Mouse (Mus musculus): ENCODE measurements around the gene Auts2. TPM values are rescaled to one million over a fixed set of nuclear protein-coding genes. Genes with fewer than 3 reads are reported as not detected.

Gene Auts2
- total RNA-seq, 2 experiments from 2014 or later, result 3.3 TPM; not detected in 1

DNA sequence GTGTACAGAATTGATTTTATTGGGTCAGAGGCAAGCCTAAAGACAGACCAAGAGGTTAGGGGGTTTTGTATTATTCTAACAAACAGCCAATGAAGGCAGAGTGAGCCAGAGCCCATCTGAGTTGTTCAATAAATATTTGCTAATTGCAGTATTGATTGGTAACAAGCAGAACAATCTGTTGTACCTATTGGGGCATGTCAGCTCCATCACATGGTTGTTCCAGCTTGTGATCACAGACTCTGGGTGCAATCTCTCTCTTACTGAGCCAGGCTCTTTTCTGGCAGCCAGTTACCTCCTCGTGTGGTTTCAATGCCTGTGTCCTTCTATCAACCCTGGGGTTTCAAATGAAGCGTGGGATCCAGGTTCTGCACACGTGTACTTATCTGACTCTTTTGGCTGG lies 201.8 kb downstream of the Auts2 start:
- no peak for ATAC-seq (replicated peaks; ENCODE audit: low FRiP score, low TSS enrichment, poor library complexity, severe bottlenecking)

DNA sequence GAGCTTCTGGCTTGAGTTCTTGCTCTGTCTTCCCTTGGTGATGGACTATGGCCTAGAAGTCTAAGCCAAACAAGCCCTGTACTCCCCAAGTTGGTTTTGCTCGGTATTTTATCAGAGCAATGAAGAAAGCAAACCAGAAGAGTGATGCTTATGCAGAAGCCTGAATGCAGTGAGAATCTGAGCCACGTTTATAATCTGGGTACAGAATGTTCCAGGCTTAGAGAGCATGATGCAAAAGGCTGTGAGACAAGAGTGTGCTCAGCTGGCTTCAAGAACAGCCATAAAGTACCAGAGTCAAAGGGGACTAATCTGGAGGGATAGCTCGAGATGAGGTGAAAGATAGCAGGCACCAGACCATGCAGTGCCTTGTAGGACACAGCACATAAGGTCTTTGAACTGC lies 205.5 kb downstream of the Auts2 start:
- ATAC-seq (replicated peaks; ENCODE audit: low FRiP score, low TSS enrichment, poor library complexity, severe bottlenecking), result no peak

DNA sequence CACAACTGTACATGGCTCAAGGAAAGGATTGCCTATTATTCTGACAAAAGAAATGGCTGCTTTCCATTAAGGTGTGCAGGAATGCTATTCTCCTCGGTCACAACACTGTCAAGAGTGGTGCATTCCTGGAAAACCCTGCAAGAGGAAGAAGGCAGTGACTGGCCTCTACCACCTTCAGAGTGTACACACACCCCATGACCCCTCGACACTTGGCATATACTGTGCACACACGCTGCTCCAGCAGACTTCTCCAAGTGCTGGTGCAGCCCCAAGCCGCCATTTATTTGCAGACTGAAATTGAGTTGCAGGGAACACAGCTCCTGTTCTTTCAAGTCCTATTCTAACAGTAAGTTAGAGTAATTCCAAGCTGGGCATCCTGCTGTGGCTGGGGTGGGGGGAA lies 207.4 kb downstream of the Auts2 start:
- ATAC-seq (replicated peaks; ENCODE audit: low FRiP score, low TSS enrichment, poor library complexity, severe bottlenecking), result no peak

DNA sequence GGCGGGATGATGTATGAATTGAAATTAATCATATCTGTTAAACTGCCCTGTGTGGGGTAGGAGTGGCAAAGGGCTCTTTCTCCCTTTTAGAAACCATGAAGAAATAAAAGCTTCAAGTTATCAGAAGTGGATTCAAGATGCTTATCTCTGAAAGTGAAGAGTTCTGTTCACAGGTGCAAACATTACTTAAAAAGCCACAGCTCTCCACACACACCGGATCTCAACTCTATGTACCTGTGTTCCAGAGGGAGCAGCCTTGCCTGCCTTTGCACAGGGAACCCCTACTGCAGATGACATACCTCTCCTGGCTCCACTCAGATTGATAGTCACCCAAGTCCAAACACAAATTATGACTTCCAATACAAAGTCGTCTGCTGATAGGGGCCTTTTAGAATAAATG lies 208.3 kb downstream of the Auts2 start:
- no peak for ATAC-seq (replicated peaks; ENCODE audit: low FRiP score, low TSS enrichment, poor library complexity, severe bottlenecking)

DNA sequence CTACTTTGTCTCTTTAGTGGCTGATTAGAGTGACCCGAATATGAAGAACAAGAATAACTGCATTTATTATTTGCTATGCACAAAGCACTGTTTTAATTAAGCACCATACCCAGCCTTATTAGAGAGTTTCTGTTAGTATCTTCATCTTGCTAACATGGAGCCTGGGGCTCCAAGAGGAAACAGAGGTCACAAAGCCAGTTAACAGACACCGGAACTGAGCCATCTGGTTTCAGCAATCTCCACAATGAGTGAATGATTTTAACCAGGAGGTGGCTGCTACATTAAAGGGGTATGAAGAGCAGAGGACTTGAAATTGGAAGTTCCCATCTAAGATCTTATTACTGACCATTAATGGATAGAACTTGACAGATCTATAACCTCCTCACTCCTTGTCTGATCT lies 209.4 kb downstream of the Auts2 start:
- no peak for ATAC-seq (replicated peaks; ENCODE audit: low FRiP score, low TSS enrichment, poor library complexity, severe bottlenecking)

DNA sequence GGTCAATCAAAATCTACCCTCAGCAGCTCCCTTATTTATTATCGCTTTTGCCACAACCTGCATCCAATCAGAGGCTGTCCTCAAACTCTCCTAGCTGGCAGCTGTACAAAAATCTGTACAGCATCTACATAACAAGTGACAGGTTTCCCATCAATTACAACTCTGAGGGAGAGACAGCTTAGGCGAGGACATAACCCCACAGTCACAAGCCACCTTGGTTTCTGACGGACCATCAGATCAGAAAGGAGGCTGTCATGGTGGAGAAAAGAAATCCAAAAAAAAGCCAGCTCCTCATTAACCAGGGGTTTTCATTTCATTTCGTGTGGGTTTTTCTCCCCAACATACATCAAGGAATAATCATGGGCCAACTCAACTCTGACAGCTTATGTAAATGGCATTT lies 210.6 kb downstream of the Auts2 start:
- no peak for ATAC-seq (replicated peaks; ENCODE audit: low FRiP score, low TSS enrichment, poor library complexity, severe bottlenecking)

DNA sequence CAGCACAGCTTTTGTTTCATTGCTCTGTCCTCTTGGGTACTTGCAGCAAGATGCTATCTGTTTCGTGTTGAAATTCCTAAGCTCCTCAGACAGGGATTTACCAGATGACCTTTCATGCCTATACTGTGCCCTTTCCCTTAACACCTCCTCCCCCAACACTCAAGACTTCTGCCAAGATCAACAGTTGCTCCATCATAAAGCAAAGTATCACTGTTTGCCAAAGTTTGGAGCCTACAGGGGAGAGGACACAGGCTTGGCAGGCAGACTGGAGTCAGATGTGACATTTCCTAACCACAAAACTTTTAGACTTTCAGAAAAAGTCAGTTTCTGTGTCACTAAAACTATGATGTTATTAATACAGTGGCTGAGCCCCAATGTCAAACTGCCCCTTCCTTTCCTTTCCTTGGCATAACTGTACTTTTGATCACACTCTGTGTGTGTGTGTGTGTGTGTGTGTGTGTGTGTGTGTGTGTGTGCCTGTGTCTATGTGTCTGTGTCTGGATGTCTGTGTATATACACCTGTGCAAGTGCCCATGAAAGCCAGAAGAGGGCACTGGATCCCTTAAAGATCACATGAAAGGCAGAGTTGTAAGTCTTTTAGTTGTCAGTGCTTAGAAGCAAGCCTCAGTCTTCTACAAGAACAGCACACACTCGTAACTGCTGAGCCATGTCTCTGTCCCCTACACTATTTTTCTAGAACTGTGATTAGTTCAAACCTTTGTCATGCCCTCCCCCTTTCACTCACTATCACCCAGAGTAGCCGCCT lies 213.8 kb downstream of the Auts2 start:
- 0 out of 2 replicates have a peak, but pooled peaks have one; percentile 50 for ATAC-seq (replicated peaks; ENCODE audit: low FRiP score, low TSS enrichment, poor library complexity, severe bottlenecking)

DNA sequence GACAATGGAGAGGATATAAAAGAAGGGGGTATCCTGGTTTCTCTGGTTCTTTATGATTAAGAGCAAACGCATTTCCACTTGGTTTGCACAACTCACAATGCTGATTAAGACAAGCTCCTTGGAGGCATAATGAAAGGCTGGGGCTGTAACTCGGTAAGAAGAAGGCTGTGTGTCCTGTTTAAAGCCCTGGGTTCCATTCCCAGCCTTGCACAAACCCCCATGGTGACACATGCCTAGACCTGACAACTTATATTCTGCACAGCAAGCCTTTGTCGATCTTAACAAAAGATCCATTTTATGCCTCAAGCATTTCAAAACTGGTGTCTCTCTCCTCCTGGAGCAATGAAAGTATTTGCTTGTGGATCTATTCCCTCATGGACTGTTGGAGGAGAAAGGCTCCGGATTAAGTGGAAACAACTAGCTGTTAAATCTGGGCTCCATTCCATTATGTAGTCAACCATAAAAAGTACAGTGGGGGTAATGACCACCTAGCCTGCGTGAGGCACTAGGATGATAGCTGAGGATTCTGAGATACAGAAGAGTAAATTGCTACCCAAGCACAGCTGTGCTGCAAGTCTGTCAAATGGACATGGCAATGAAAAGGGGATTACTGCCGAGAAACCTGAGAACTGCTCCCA lies 218.8 kb downstream of the Auts2 start:
- ATAC-seq (replicated peaks; ENCODE audit: low FRiP score, low TSS enrichment, poor library complexity, severe bottlenecking), result no peak

DNA sequence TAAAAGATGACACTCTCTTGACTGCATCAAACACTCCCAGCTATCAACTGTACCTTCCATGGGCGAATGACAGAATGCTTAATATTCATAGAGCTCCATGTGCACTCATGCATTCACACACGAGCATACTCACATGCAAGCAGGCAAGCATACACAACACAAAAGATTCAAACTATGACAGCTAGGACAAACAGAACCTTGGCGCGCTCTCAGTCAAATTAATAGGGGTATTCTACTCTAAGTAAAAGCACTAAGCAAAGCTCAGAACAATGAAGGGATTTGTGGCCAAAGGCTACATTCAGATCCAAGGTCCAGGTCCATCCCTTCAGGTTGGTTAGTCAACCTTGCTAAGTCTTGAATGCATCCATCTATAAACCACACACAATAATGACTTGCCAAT lies 219.5 kb downstream of the Auts2 start:
- no peak for ATAC-seq (replicated peaks; ENCODE audit: low FRiP score, low TSS enrichment, poor library complexity, severe bottlenecking)

DNA sequence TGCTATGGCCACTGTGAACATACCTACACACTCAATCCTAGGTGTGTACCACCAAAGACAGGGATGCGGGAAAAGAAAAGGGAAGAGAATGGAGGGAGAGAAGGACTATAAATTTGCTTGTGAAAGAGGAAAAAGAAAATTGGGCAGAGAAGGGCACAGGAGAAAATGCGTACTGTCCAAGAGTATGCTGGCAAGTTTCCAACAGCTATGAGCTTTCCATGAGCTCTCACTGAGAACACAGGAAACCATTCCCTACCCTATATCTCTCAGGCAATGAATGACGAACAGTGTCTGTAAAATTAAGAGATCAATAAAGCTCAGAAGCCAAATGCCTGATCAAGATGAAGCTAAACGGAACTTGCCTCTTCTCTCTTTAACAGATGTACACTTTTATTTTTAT lies 220.2 kb downstream of the Auts2 start:
- no peak for ATAC-seq (replicated peaks; ENCODE audit: low FRiP score, low TSS enrichment, poor library complexity, severe bottlenecking)

DNA sequence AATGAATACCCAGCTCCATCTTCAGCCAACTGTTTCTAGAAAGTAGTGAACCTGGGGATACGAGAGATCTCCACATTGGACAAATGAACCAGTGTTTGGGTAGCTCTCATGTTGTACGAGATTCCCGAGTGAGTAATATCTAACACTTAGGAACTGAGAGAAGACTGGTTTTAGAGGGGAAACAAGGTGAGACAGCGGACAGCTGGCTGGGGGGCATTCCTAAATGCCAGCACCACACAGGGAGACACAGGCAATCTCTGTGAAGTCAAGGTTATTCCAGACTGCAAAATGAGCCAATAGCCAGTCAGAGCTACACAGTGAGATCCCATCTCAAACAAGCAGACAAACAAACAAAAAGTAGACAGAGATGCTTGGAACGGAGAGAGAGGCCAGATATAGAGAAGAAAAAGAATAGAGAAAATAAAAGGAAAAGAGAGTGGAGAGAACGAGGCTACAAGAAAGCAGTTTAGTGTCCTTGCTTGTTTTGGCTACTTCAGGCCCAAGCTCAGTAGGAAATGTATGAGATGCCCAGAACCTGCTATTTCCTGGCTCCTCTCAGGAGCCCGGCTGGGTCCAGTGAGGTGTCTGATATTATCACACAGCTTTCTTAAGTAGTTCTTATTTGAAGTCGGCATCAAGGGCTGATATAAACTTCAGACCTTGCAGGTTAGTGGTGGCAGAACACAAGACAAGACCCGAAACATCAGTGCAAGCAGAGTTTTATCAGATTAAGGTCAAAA lies 224.9 kb downstream of the Auts2 start:
- ATAC-seq (replicated peaks; ENCODE audit: low FRiP score, low TSS enrichment, poor library complexity, severe bottlenecking), result no peak

DNA sequence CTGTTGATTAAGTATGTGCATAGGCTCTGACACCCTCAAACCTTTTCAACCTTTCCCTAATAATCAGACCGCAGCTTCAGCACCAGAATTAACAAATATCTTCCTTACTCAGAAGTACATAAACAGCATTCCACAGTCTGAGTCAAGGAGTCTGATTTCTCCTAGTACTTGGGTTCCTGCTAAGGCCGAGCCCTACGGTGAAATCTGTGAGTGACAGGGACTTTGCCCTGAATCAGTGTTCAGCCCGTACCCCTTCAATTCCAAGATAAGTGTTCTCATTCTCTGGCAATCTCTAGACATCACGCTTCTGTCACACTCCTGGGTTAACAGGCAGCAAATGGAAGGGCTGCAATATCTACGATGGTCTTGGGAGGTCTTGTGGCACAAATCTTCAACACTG lies 226.2 kb downstream of the Auts2 start:
- no peak for ATAC-seq (replicated peaks; ENCODE audit: low FRiP score, low TSS enrichment, poor library complexity, severe bottlenecking)

DNA sequence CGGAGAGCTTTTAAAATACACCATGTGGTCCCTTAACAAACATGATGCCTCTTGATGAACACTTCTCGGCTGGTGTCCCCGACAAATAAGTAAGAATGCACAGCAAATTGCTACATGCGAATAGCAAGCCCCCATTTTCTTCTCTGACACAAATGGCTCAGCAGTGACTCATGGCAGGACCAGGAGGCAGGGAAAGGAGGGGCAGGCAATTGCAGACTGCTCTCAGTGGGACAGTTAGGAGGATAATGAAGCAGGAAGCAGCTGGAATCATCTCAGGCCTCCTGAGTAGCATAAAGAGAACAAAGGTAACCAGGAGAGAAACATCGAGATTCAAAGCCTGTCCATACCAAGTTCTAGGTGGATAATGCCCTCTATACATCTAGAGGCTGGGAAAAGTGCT lies 228.8 kb downstream of the Auts2 start:
- no peak for ATAC-seq (replicated peaks; ENCODE audit: low FRiP score, low TSS enrichment, poor library complexity, severe bottlenecking)

DNA sequence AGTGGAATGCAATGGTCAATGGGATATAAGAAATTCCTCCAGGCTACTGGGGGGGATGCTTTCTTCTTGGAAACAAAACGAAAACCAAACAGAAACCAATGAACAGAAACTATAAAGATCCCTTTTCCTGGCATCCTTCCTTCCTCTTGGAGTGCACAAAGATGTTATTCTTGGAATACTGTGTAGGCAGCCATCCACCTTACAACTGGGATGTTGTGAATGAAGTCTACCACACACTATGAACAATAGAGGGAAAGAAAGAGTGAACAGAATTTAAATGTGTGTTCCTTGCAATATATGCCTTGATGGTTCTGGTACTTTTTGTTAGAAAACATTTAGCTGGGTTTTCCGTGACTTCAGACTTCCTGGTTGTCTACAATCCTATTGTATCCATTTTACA lies 236.1 kb downstream of the Auts2 start:
- no peak for ATAC-seq (replicated peaks; ENCODE audit: low FRiP score, low TSS enrichment, poor library complexity, severe bottlenecking)

DNA sequence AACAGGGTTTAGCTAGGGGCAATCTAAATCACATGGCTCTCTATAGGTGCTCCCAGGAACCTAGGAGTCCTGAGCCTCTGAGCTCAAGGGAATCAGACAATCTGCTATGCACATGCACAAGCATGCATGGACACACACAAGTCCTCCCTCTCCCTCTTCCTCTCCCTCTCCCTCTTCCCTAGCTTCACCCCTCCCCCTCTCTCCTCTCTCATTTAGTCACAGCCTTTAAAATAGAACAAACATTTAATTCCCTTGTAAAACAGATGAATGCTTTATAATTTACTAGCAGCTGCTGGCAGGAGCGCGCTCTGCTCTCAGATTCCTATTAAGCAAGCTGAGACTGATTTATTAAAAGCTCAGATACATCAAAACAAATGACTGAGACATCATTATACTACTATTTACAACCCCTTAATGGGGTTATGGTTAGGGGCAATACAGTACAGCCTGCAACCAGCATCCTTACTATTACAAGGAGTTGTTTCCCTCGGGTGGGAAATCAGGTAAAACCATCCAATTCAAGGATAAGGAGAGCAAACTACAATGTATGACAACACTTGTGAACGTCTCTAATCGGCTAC lies 237.7 kb downstream of the Auts2 start:
- ATAC-seq (replicated peaks; ENCODE audit: low FRiP score, low TSS enrichment, poor library complexity, severe bottlenecking), result no peak

DNA sequence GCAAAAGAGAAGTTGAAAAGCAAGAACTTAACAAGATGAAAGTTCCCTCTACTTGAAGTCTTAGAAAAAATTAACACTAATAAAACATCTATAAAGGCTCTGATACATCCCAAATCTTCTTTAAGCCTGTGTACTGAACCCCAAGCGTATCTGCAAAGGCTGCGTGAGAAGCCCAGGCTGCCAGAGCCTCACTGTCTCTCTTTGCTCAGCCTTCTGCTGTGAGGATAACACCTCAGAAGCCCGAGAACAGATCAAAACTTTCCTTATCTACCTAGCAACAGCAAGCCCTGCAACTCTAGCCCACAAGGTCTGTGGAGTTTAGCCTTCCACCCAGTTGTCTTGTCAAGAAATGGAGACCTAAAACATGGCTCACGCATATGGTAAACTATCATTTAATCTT lies 240.4 kb downstream of the Auts2 start:
- peak; percentile 64 for ATAC-seq (replicated peaks; ENCODE audit: low FRiP score, low TSS enrichment, poor library complexity, severe bottlenecking)

DNA sequence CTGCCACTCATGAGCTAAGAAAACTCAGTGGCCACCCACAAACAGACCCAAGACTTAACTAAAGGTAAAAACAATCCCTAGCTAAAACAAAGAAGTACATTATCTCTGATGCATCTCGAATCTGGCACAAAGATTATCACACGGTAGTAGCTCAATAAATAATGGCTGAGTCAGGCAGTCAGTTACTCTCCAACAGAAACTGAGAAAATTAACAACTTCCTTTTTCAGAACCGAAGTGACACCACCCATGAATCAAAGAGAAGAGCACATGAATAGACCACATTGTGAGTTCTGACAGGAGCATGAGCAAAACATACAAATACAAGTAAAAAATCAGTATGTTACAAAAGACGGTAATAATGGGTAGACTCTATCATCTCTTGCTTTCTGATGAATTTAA lies 242.3 kb downstream of the Auts2 start:
- ATAC-seq (replicated peaks; ENCODE audit: low FRiP score, low TSS enrichment, poor library complexity, severe bottlenecking), result no peak

DNA sequence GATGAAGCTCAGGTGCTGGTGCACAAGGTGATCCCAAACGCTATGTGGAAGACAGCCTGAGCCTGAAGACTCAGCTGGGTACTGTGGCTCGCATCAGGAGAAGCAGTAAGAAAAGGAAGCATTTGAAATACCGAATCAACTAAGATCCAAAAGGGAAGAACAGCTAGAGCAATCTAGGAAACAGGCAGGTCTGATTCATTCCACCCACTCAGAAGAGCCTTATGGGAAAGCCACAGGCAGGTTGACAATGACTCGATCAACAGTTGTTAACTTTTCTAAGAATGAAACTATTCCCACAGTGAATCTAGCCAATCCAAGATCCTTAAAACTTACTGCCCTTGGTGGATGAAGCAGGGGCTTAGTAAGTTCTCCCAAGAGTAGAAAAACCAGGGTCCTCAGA lies 243.4 kb downstream of the Auts2 start:
- no peak for ATAC-seq (replicated peaks; ENCODE audit: low FRiP score, low TSS enrichment, poor library complexity, severe bottlenecking)

DNA sequence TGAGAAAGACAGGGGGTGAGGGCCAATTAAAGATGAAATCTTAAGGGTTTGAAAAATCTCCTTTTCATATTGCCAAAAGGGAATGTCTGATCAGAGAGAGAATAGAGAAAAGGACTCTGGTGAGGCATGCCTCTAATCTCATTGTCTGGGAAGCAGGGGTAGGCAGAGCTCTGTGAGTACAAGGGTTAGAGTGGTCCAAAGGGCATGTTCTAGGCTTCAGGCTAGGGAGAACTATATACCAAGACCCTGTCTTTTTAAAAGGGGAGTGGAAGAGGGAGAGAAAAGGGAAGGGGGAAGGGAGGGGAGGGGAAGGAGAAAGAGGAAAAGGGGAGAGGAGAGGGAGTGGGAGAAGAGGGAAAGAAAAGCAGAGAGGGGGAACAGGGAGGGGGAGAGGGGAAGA lies 244.1 kb downstream of the Auts2 start:
- ATAC-seq (replicated peaks; ENCODE audit: low FRiP score, low TSS enrichment, poor library complexity, severe bottlenecking), result no peak

DNA sequence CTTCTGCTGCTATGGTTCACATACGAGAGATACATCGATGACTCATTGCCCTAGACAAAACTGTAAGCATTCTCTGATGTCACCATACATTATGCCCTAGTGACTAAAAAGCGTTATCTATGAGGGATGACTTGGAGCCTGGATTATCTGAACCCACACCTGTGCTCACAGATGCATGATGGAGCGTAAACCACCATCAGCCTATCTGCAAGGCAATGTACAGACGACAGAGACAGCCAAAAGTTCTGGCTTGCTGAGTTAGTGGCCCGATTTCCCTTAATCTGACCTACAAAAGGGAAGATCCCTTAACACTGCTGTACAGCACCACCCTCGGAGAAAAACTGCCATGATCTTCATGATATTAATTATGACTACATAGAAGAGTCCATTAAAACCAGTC lies 245.8 kb downstream of the Auts2 start:
- peak; percentile 96 for ATAC-seq (replicated peaks; ENCODE audit: low FRiP score, low TSS enrichment, poor library complexity, severe bottlenecking)

All from megakaryocyte-erythroid progenitor cell, adult 5-6 weeks (primary cell).